ENCODE assay signal across 8 mouse cellular contexts in genomic region chr7:114115961-114116360, GRCm38 (mm10). TPM values are rescaled to one million over a fixed set of nuclear protein-coding genes. Genes with fewer than 3 reads are reported as not detected.
DNase-seq lines count a peak whose midpoint lies in the region; ATAC-seq lines count a peak whose summit lies in the region.

No protein-coding gene starts in this region.

- H3K4me3 ChIP-seq in kidney, embryonic 16.5 days (ENCODE audit: low read length): peak overlapping the region; percentile 88
- peak overlapping the region; percentile 83 for H3K4me3 ChIP-seq in embryonic facial prominence, embryonic 12.5 days
- peak overlapping the region; percentile 91 for H3K4me3 ChIP-seq in intestine, embryonic 15.5 days (replicated peaks)
- peak overlapping the region; percentile 78 for H3K4me3 ChIP-seq in neural tube, embryonic 14.5 days (ENCODE audit: low read depth, low read length)

- ATAC-seq in kidney, embryonic 16.5 days (ENCODE audit: low FRiP score, low TSS enrichment): no peak
- ATAC-seq in embryonic facial prominence, embryonic 12.5 days (ENCODE audit: insufficient number of reproducible peaks, insufficient read depth, low FRiP score, low TSS enrichment): no peak
- ATAC-seq in intestine, embryonic 15.5 days: no peak
- ATAC-seq in neural tube, embryonic 14.5 days (ENCODE audit: low read depth): no peak

- H3K27me3 ChIP-seq in kidney, embryonic 16.5 days (ENCODE audit: insufficient read depth, low read length): no peaks in the 10 kb centered on the region
- H3K27me3 ChIP-seq in embryonic facial prominence, embryonic 12.5 days: no peaks in the 10 kb centered on the region
- no peaks in the 10 kb centered on the region for H3K27me3 ChIP-seq in intestine, embryonic 15.5 days (replicated peaks)
- H3K27me3 ChIP-seq in neural tube, embryonic 14.5 days (ENCODE audit: control insufficient read depth, insufficient read depth, low read length): no peaks in the 10 kb centered on the region

- intact Hi-C loops in left cerebral cortex, postnatal 36 days (cut with DNase I): loop anchor here (10.0 kb wide), 1 partner anchor 51 kb away; no protein-coding TSS in a partner anchor

- H3K36me3 ChIP-seq in kidney, embryonic 16.5 days (ENCODE audit: insufficient read depth, low read length): no peaks in the 10 kb centered on the region
- H3K36me3 ChIP-seq in embryonic facial prominence, embryonic 12.5 days: no peaks in the 10 kb centered on the region
- no peaks in the 10 kb centered on the region for H3K36me3 ChIP-seq in intestine, embryonic 15.5 days
- H3K36me3 ChIP-seq in neural tube, embryonic 14.5 days (ENCODE audit: control insufficient read depth, insufficient read depth, low read length): no peaks in the 10 kb centered on the region

- H3K27ac ChIP-seq in kidney, embryonic 16.5 days (ENCODE audit: low read length): no peak overlapping the region
- H3K27ac ChIP-seq in embryonic facial prominence, embryonic 12.5 days: no peak overlapping the region
- no peak overlapping the region for H3K27ac ChIP-seq in intestine, embryonic 15.5 days
- H3K27ac ChIP-seq in neural tube, embryonic 14.5 days (ENCODE audit: low read depth, low read length): no peak overlapping the region

- H3K4me1 ChIP-seq in kidney, embryonic 16.5 days (ENCODE audit: insufficient read depth, low read length): peaks cover 20% of the 10 kb centered on the region
- H3K4me1 ChIP-seq in embryonic facial prominence, embryonic 12.5 days: peaks cover 10% of the 10 kb centered on the region
- H3K4me1 ChIP-seq in intestine, embryonic 15.5 days (replicated peaks): peaks cover 14% of the 10 kb centered on the region; the same call in 1 of the 2 replicates
- peaks cover 5% of the 10 kb centered on the region for H3K4me1 ChIP-seq in neural tube, embryonic 14.5 days (ENCODE audit: control insufficient read depth, insufficient read depth, low read length)

- 26% methylated on average over 9 of the region's 9 CpGs for WGBS in kidney, embryonic 16.5 days
- 26% methylated on average over 9 of the region's 9 CpGs for WGBS in embryonic facial prominence, embryonic 12.5 days
- WGBS in intestine, embryonic 15.5 days: 14% methylated on average over 9 of the region's 9 CpGs
- WGBS in neural tube, embryonic 14.5 days: 18% methylated on average over 9 of the region's 9 CpGs

- H3K9ac ChIP-seq in kidney, embryonic 16.5 days (replicated peaks; ENCODE audit: low read length): peak overlapping the region; percentile 19; the same call in 1 of the 2 replicates
- peak overlapping the region; percentile 75; the same call in 1 of the 2 replicates for H3K9ac ChIP-seq in embryonic facial prominence, embryonic 12.5 days
- no peak overlapping the region for H3K9ac ChIP-seq in intestine, embryonic 15.5 days
- H3K9ac ChIP-seq in neural tube, embryonic 14.5 days (replicated peaks; ENCODE audit: low read depth, low read length): no peak overlapping the region

- no peak for DNase-seq in kidney, adult 18-20 months
- no peak for DNase-seq in layer of hippocampus, postnatal 14 days (ENCODE audit: low spot score in 2 of 2)
- DNase-seq in left cerebral cortex, postnatal 36 days (ENCODE audit: low spot score in 2 of 2): no peak
- DNase-seq in embryo, embryonic 11 days: no peak

- no peaks in the 10 kb centered on the region for H3K9me3 ChIP-seq in kidney, embryonic 16.5 days (ENCODE audit: low read length)
- no peaks in the 10 kb centered on the region for H3K9me3 ChIP-seq in embryonic facial prominence, embryonic 12.5 days
- no peaks in the 10 kb centered on the region for H3K9me3 ChIP-seq in intestine, embryonic 15.5 days
- no peaks in the 10 kb centered on the region for H3K9me3 ChIP-seq in neural tube, embryonic 14.5 days (ENCODE audit: control insufficient read depth, low read length)

- peak overlapping the region; percentile 85 for H3K4me2 ChIP-seq in kidney, embryonic 16.5 days (replicated peaks; ENCODE audit: low read depth, low read length)
- peak overlapping the region; percentile 75 for H3K4me2 ChIP-seq in embryonic facial prominence, embryonic 12.5 days (replicated peaks)
- peak overlapping the region; percentile 84 for H3K4me2 ChIP-seq in intestine, embryonic 15.5 days (replicated peaks)
- H3K4me2 ChIP-seq in neural tube, embryonic 14.5 days (ENCODE audit: low read depth, low read length): peak overlapping the region; percentile 72

RNA-seq across cellular contexts. Expression of gene Rras2, which starts 1.6 kb away (rescaled TPM):
- 33.6 and 36.4 TPM in 2 replicates for polyA plus RNA-seq in kidney, embryonic 16.5 days (2015; fragmentation: Nextera tagmentation; extraction: Ambion mirVana)
- polyA plus RNA-seq in embryonic facial prominence, embryonic 12.5 days (2016; fragmentation: Nextera tagmentation; extraction: Ambion mirVana): 23.4 and 24.4 TPM in 2 replicates
- polyA plus RNA-seq in intestine, embryonic 15.5 days (2015; fragmentation: Nextera tagmentation; extraction: Ambion mirVana): 26.6 and 26.8 TPM in 2 replicates
- 18.9 and 22.1 TPM in 2 replicates for polyA plus RNA-seq in neural tube, embryonic 14.5 days (2014; fragmentation: Nextera tagmentation; extraction: Ambion mirVana)
- total RNA-seq in layer of hippocampus, postnatal 14 days (2021): 10 to 100 TPM; 61.3 to 61.5 TPM
- total RNA-seq in left cerebral cortex, postnatal 36 days (2021): 10 to 100 TPM; 19.5 to 20.6 TPM

Comparison
In these comparisons a context has a peak if more than half of its experiments do, and no peak if none do; other contexts are left out.
1. H3K9ac ChIP-seq: peak in kidney, embryonic 16.5 days (single experiment) and embryonic facial prominence, embryonic 12.5 days (single experiment); none in intestine, embryonic 15.5 days (single experiment) and neural tube, embryonic 14.5 days (single experiment).
2. Peak in every context shown above with its lines, with median percentiles within 50 percentile points of each other: H3K4me2 ChIP-seq and H3K4me3 ChIP-seq.